Mouse (Mus musculus) limb, embryonic 13.5 days (tissue): ENCODE results near the gene Wwc2. TPM values are rescaled to one million over a fixed set of nuclear protein-coding genes. Genes with fewer than 3 reads are reported as not detected.
A peak's percentile ranks its signal among the peaks of the same experiment; 100 is the strongest.

Experiments used
- ATAC-seq: fragments of 200-750 bp; cut with Nextera tagmentation; 2 replicates; pipeline ENCODE4 v1.8.0; 2017; ENCODE audit warnings: low read depth, moderate number of reproducible peaks, moderate TSS enrichment; ENCODE audit not compliant: low FRiP score
- H3K27ac ChIP-seq: fragments of 300-500 bp; sonication (generic); 2 replicates; pipeline ENCODE4 v1.5.1; 2015; ENCODE audit warnings: inconsistent platforms, mild to moderate bottlenecking, moderate library complexity
- H3K27me3 ChIP-seq: fragments of 300-500 bp; sonication (generic); 2 replicates; pipeline ENCODE4 v1.6.1; 2015; ENCODE audit warnings: mild to moderate bottlenecking, inconsistent platforms
- H3K36me3 ChIP-seq: fragments of 300-500 bp; sonication (generic); 2 replicates; pipeline ENCODE4 v1.6.1; 2015; ENCODE audit warnings: inconsistent platforms, mild to moderate bottlenecking, moderate library complexity
- H3K4me1 ChIP-seq: fragments of 300-500 bp; sonication (generic); 2 replicates; pipeline ENCODE4 v1.6.1; 2015; ENCODE audit warnings: inconsistent platforms
- H3K4me2 ChIP-seq: fragments of 300-500 bp; sonication (generic); replicated peaks from 2 replicates; pipeline ENCODE4 v1.6.1; 2015; ENCODE audit warnings: inconsistent platforms, mild to moderate bottlenecking, moderate library complexity
- H3K4me3 ChIP-seq: fragments of 300-500 bp; sonication (generic); 2 replicates; pipeline ENCODE4 v1.5.1; 2015; ENCODE audit warnings: moderate library complexity, mild to moderate bottlenecking, inconsistent platforms
- H3K9ac ChIP-seq: fragments of 300-500 bp; sonication (generic); 2 replicates; pipeline ENCODE4 v1.6.1; 2015; ENCODE audit warnings: mild to moderate bottlenecking, inconsistent platforms
- H3K9me3 ChIP-seq: fragments of 300-500 bp; sonication (generic); 2 replicates; pipeline ENCODE4 v1.6.1; 2016; ENCODE audit warnings: inconsistent platforms
- WGBS: fragments of 180-500 bp; shearing (Covaris S2); methylation state at CpG from one replicate; pipeline ENCODE4 v1.1.7; 2015; 5-methylcytosine and 5-hydroxymethylcytosine counted together
- polyA plus RNA-seq: library from polyadenylated mRNA; unstranded; fragments of >200 nt; fragmentation: Nextera tagmentation; extraction: Ambion mirVana; gene quantifications from 2 replicates; pipeline ENCODE4 v1.2.1, GENCODE M21; 2015

The Wwc2 gene
- polyA plus RNA-seq, 1 experiment from 2014 or later = 12.2 TPM

- ATAC-seq = no peak
- Histone ChIP-seq H3K9me3 (no peaks in the 10 kb centered on the region), H3K4me2 (no peak overlapping the region), H3K27ac (no peak overlapping the region), H3K36me3 (no peaks in the 10 kb centered on the region), H3K4me1 (no peaks in the 10 kb centered on the region), H3K27me3 (no peaks in the 10 kb centered on the region), H3K4me3 (no peak overlapping the region), H3K9ac (no peak overlapping the region)
- WGBS = 88% methylated on average over 15 of the region's 15 CpGs
These were observed 18.7 kb upstream of the Wwc2 start for GRCm38 (mm10) chr8:48009399-48009798.

- no peak overlapping the region for H3K4me2 ChIP-seq
- H3K27me3 ChIP-seq = no peaks in the 10 kb centered on the region
- WGBS = 76% methylated on average over 8 of the region's 8 CpGs
- no peaks in the 10 kb centered on the region for H3K36me3 ChIP-seq
- H3K27ac ChIP-seq = no peak overlapping the region
- ATAC-seq = no peak
- H3K4me3 ChIP-seq = no peak overlapping the region
- no peaks in the 10 kb centered on the region for H3K4me1 ChIP-seq
- H3K9me3 ChIP-seq = no peaks in the 10 kb centered on the region
- H3K9ac ChIP-seq = no peak overlapping the region
These were observed 18.2 kb upstream of the Wwc2 start for GRCm38 (mm10) chr8:48008936-48009335.

- no peaks in the 10 kb centered on the region for H3K4me1 ChIP-seq
- 75% methylated on average over 4 of the region's 4 CpGs for WGBS
- no peak overlapping the region for H3K27ac ChIP-seq
- no peak for ATAC-seq
- no peak overlapping the region for H3K4me3 ChIP-seq
- H3K4me2 ChIP-seq = no peak overlapping the region
- no peaks in the 10 kb centered on the region for H3K9me3 ChIP-seq
- H3K36me3 ChIP-seq = no peaks in the 10 kb centered on the region
- H3K27me3 ChIP-seq = no peaks in the 10 kb centered on the region
- no peak overlapping the region for H3K9ac ChIP-seq
These were observed 16.1 kb upstream of the Wwc2 start for GRCm38 (mm10) chr8:48006869-48007268.

- ATAC-seq = no peak
- H3K36me3 ChIP-seq = no peaks in the 10 kb centered on the region
- H3K4me2 ChIP-seq = no peak overlapping the region
- H3K9me3 ChIP-seq = no peaks in the 10 kb centered on the region
- no peak overlapping the region for H3K4me3 ChIP-seq
- H3K27me3 ChIP-seq = no peaks in the 10 kb centered on the region
- H3K9ac ChIP-seq = no peak overlapping the region
- H3K4me1 ChIP-seq = no peaks in the 10 kb centered on the region
- no peak overlapping the region for H3K27ac ChIP-seq
- 88% methylated on average over 8 of the region's 8 CpGs for WGBS
These were observed 11.8 kb upstream of the Wwc2 start for GRCm38 (mm10) chr8:48002551-48002950.

- no peak overlapping the region for H3K9ac ChIP-seq
- H3K27me3 ChIP-seq = no peaks in the 10 kb centered on the region
- no peak overlapping the region for H3K27ac ChIP-seq
- WGBS = 94% methylated on average over 6 of the region's 6 CpGs
- no peak for ATAC-seq
- H3K36me3 ChIP-seq = no peaks in the 10 kb centered on the region
- no peak overlapping the region for H3K4me3 ChIP-seq
- no peaks in the 10 kb centered on the region for H3K9me3 ChIP-seq
- H3K4me1 ChIP-seq = no peaks in the 10 kb centered on the region
- H3K4me2 ChIP-seq = no peak overlapping the region
These were observed 10.7 kb upstream of the Wwc2 start for GRCm38 (mm10) chr8:48001395-48001794.

- Histone ChIP-seq H3K4me3 (no peak overlapping the region), H3K9me3 (no peaks in the 10 kb centered on the region), H3K4me1 (peaks cover 14% of the 10 kb centered on the region), H3K4me2 (no peak overlapping the region), H3K9ac (no peak overlapping the region), H3K27me3 (no peaks in the 10 kb centered on the region), H3K36me3 (no peaks in the 10 kb centered on the region), H3K27ac (no peak overlapping the region)
- no peak for ATAC-seq
- 44% methylated on average over 1 of the region's 1 CpGs for WGBS
These were observed 6.0 kb upstream of the Wwc2 start for GRCm38 (mm10) chr8:47996712-47997111.

GRCm38 (mm10) chr8:47996126-47996525 is 5.4 kb upstream of the Wwc2 start:
- WGBS = 92% methylated on average over 3 of the region's 3 CpGs
- Histone ChIP-seq H3K4me1 (peaks cover 20% of the 10 kb centered on the region), H3K36me3 (no peaks in the 10 kb centered on the region), H3K9ac (no peak overlapping the region), H3K9me3 (no peaks in the 10 kb centered on the region), H3K4me3 (no peak overlapping the region), H3K27ac (no peak overlapping the region), H3K27me3 (no peaks in the 10 kb centered on the region), H3K4me2 (no peak overlapping the region)
- no peak for ATAC-seq

GRCm38 (mm10) chr8:47995391-47995790 is 4.7 kb upstream of the Wwc2 start:
- peaks cover 21% of the 10 kb centered on the region for H3K4me1 ChIP-seq
- H3K9me3 ChIP-seq = no peaks in the 10 kb centered on the region
- H3K4me3 ChIP-seq = no peak overlapping the region
- no peaks in the 10 kb centered on the region for H3K27me3 ChIP-seq
- ATAC-seq = no peak
- 81% methylated on average over 6 of the region's 6 CpGs for WGBS
- H3K36me3 ChIP-seq = no peaks in the 10 kb centered on the region
- H3K4me2 ChIP-seq = no peak overlapping the region
- H3K27ac ChIP-seq = no peak overlapping the region
- H3K9ac ChIP-seq = no peak overlapping the region

GRCm38 (mm10) chr8:47994618-47995274 is 4.0 kb upstream of the Wwc2 start:
- H3K9me3 ChIP-seq = no peaks in the 10 kb centered on the region
- H3K27me3 ChIP-seq = no peaks in the 10 kb centered on the region
- H3K9ac ChIP-seq = no peak overlapping the region
- H3K4me3 ChIP-seq = no peak overlapping the region
- H3K4me2 ChIP-seq = peak overlapping the region; percentile 16; the same call in 1 of the 2 replicates
- 61% methylated on average over 25 of the region's 25 CpGs for WGBS
- H3K36me3 ChIP-seq = no peaks in the 10 kb centered on the region
- no peak overlapping the region for H3K27ac ChIP-seq
- peaks cover 21% of the 10 kb centered on the region for H3K4me1 ChIP-seq
- no peak for ATAC-seq

- ATAC-seq = peak; percentile 96
- H3K36me3 ChIP-seq = no peaks in the 10 kb centered on the region
- 1% methylated on average over 31 of the region's 45 CpGs for WGBS
- H3K9me3 ChIP-seq = no peaks in the 10 kb centered on the region
- peak overlapping the region; percentile 93 for H3K4me3 ChIP-seq
- H3K4me2 ChIP-seq = peak overlapping the region; percentile 94
- H3K27ac ChIP-seq = peak overlapping the region; percentile 93
- no peaks in the 10 kb centered on the region for H3K27me3 ChIP-seq
- H3K4me1 ChIP-seq = peaks cover 62% of the 10 kb centered on the region
- peak overlapping the region; percentile 94 for H3K9ac ChIP-seq
These were observed 345 bp downstream of the Wwc2 start for GRCm38 (mm10) chr8:47990386-47990772.

GRCm38 (mm10) chr8:47989655-47990385 is 904 bp downstream of the Wwc2 start:
- H3K27ac ChIP-seq = peak overlapping the region; percentile 93
- H3K9me3 ChIP-seq = no peaks in the 10 kb centered on the region
- peak; percentile 12; the same call in 1 of the 2 replicates for ATAC-seq
- H3K36me3 ChIP-seq = no peaks in the 10 kb centered on the region
- H3K27me3 ChIP-seq = no peaks in the 10 kb centered on the region
- under 1% methylated on average over 57 of the region's 66 CpGs for WGBS
- peak overlapping the region; percentile 93 for H3K4me3 ChIP-seq
- peak overlapping the region; percentile 94 for H3K4me2 ChIP-seq
- peak overlapping the region; percentile 94 for H3K9ac ChIP-seq
- H3K4me1 ChIP-seq = peaks cover 64% of the 10 kb centered on the region

- H3K9me3 ChIP-seq = no peaks in the 10 kb centered on the region
- H3K4me3 ChIP-seq = peak overlapping the region; percentile 93
- H3K9ac ChIP-seq = peak overlapping the region; percentile 94
- peak overlapping the region; percentile 94 for H3K4me2 ChIP-seq
- H3K27me3 ChIP-seq = no peaks in the 10 kb centered on the region
- peaks cover 64% of the 10 kb centered on the region for H3K4me1 ChIP-seq
- H3K36me3 ChIP-seq = no peaks in the 10 kb centered on the region
- H3K27ac ChIP-seq = peak overlapping the region; percentile 93; the same call in 1 of the 2 replicates
- 10% methylated on average over 8 of the region's 8 CpGs for WGBS
- no peak for ATAC-seq
These were observed 1.5 kb downstream of the Wwc2 start for GRCm38 (mm10) chr8:47989211-47989610.
